Mouse (Mus musculus): ENCODE data around the gene Postn. TPM values are rescaled to one million over a fixed set of nuclear protein-coding genes. Genes with fewer than 3 reads are reported as not detected.

Postn gene
- polyA plus RNA-seq, 1 experiment from 2014 or later: 15.0 TPM

- Histone ChIP-seq H3K36me3 (ENCODE audit: control insufficient read depth, insufficient read depth, low read length) (no peaks in the 10 kb centered on the region), H3K9me3 (replicated peaks; ENCODE audit: control insufficient read depth, low read length) (no peaks in the 10 kb centered on the region), H3K27ac (ENCODE audit: low read depth, low read length) (no peak overlapping the region), H3K4me1 (ENCODE audit: control insufficient read depth, insufficient read depth, low read length) (no peaks in the 10 kb centered on the region), H3K4me3 (ENCODE audit: low read depth, low read length) (no peak overlapping the region), H3K27me3 (replicated peaks; ENCODE audit: control insufficient read depth, insufficient read depth, low read length) (no peaks in the 10 kb centered on the region), H3K4me2 (ENCODE audit: low read length) (no peak overlapping the region), H3K9ac (ENCODE audit: low read length) (no peak overlapping the region)
- WGBS: 88% methylated on average over 3 of the region's 3 CpGs
- ATAC-seq (no peak), DNase-seq (ENCODE audit: low spot score) (no peak)
Measured at GRCm38 (mm10) chr3:54411052-54411451, 50.1 kb downstream of the Postn start.

GRCm38 (mm10) chr3:54412885-54413583 is 52.1 kb downstream of the Postn start:
- H3K27me3 ChIP-seq (replicated peaks; ENCODE audit: control insufficient read depth, insufficient read depth, low read length): no peaks in the 10 kb centered on the region
- no peaks in the 10 kb centered on the region for H3K36me3 ChIP-seq (ENCODE audit: control insufficient read depth, insufficient read depth, low read length)
- H3K9ac ChIP-seq (ENCODE audit: low read length): no peak overlapping the region
- no peak overlapping the region for H3K27ac ChIP-seq (ENCODE audit: low read depth, low read length)
- no peak overlapping the region for H3K4me3 ChIP-seq (ENCODE audit: low read depth, low read length)
- no peak for DNase-seq (ENCODE audit: low spot score)
- H3K4me2 ChIP-seq (ENCODE audit: low read length): no peak overlapping the region
- WGBS: 93% methylated on average over 7 of the region's 7 CpGs
- no peaks in the 10 kb centered on the region for H3K9me3 ChIP-seq (replicated peaks; ENCODE audit: control insufficient read depth, low read length)
- H3K4me1 ChIP-seq (ENCODE audit: control insufficient read depth, insufficient read depth, low read length): no peaks in the 10 kb centered on the region
- no peak for ATAC-seq

GRCm38 (mm10) chr3:54413584-54413897 is 52.6 kb downstream of the Postn start:
- H3K9me3 ChIP-seq (replicated peaks; ENCODE audit: control insufficient read depth, low read length): no peaks in the 10 kb centered on the region
- DNase-seq (ENCODE audit: low spot score): no peak
- H3K36me3 ChIP-seq (ENCODE audit: control insufficient read depth, insufficient read depth, low read length): no peaks in the 10 kb centered on the region
- no peaks in the 10 kb centered on the region for H3K27me3 ChIP-seq (replicated peaks; ENCODE audit: control insufficient read depth, insufficient read depth, low read length)
- H3K4me3 ChIP-seq (ENCODE audit: low read depth, low read length): no peak overlapping the region
- ATAC-seq: no peak
- no peak overlapping the region for H3K27ac ChIP-seq (ENCODE audit: low read depth, low read length)
- H3K4me2 ChIP-seq (ENCODE audit: low read length): no peak overlapping the region
- no peaks in the 10 kb centered on the region for H3K4me1 ChIP-seq (ENCODE audit: control insufficient read depth, insufficient read depth, low read length)
- no peak overlapping the region for H3K9ac ChIP-seq (ENCODE audit: low read length)
- 91% methylated on average over 1 of the region's 1 CpGs for WGBS

- 62% methylated on average over 1 of the region's 1 CpGs for WGBS
- no peak for DNase-seq (ENCODE audit: low spot score)
- Histone ChIP-seq H3K9me3 (replicated peaks; ENCODE audit: control insufficient read depth, low read length) (no peaks in the 10 kb centered on the region), H3K36me3 (ENCODE audit: control insufficient read depth, insufficient read depth, low read length) (no peaks in the 10 kb centered on the region), H3K4me3 (ENCODE audit: low read depth, low read length) (no peak overlapping the region), H3K27me3 (replicated peaks; ENCODE audit: control insufficient read depth, insufficient read depth, low read length) (no peaks in the 10 kb centered on the region), H3K4me2 (ENCODE audit: low read length) (no peak overlapping the region), H3K27ac (ENCODE audit: low read depth, low read length) (no peak overlapping the region), H3K4me1 (ENCODE audit: control insufficient read depth, insufficient read depth, low read length) (no peaks in the 10 kb centered on the region), H3K9ac (ENCODE audit: low read length) (no peak overlapping the region)
- no peak for ATAC-seq
Measured at GRCm38 (mm10) chr3:54414386-54414785, 53.5 kb downstream of the Postn start.

- Histone ChIP-seq H3K4me2 (ENCODE audit: low read length) (no peak overlapping the region), H3K27ac (ENCODE audit: low read depth, low read length) (no peak overlapping the region), H3K4me1 (ENCODE audit: control insufficient read depth, insufficient read depth, low read length) (no peaks in the 10 kb centered on the region), H3K27me3 (replicated peaks; ENCODE audit: control insufficient read depth, insufficient read depth, low read length) (no peaks in the 10 kb centered on the region), H3K9ac (ENCODE audit: low read length) (no peak overlapping the region), H3K36me3 (ENCODE audit: control insufficient read depth, insufficient read depth, low read length) (no peaks in the 10 kb centered on the region), H3K9me3 (replicated peaks; ENCODE audit: control insufficient read depth, low read length) (no peaks in the 10 kb centered on the region), H3K4me3 (ENCODE audit: low read depth, low read length) (no peak overlapping the region)
- ATAC-seq (no peak), DNase-seq (ENCODE audit: low spot score) (peak; percentile 10)
- WGBS: 63% methylated on average over 6 of the region's 6 CpGs
Measured at GRCm38 (mm10) chr3:54417833-54418386, 57.0 kb downstream of the Postn start.

- no peak for DNase-seq (ENCODE audit: low spot score)
- Histone ChIP-seq H3K27ac (ENCODE audit: low read depth, low read length) (no peak overlapping the region), H3K4me2 (ENCODE audit: low read length) (no peak overlapping the region), H3K9me3 (replicated peaks; ENCODE audit: control insufficient read depth, low read length) (no peaks in the 10 kb centered on the region), H3K4me3 (ENCODE audit: low read depth, low read length) (no peak overlapping the region), H3K36me3 (ENCODE audit: control insufficient read depth, insufficient read depth, low read length) (no peaks in the 10 kb centered on the region), H3K4me1 (ENCODE audit: control insufficient read depth, insufficient read depth, low read length) (no peaks in the 10 kb centered on the region), H3K9ac (ENCODE audit: low read length) (no peak overlapping the region), H3K27me3 (replicated peaks; ENCODE audit: control insufficient read depth, insufficient read depth, low read length) (no peaks in the 10 kb centered on the region)
- WGBS: 85% methylated on average over 10 of the region's 10 CpGs
- ATAC-seq: no peak
Measured at GRCm38 (mm10) chr3:54420189-54420928, 59.5 kb downstream of the Postn start.

- Histone ChIP-seq H3K36me3 (ENCODE audit: control insufficient read depth, insufficient read depth, low read length) (no peaks in the 10 kb centered on the region), H3K4me1 (ENCODE audit: control insufficient read depth, insufficient read depth, low read length) (no peaks in the 10 kb centered on the region), H3K9me3 (replicated peaks; ENCODE audit: control insufficient read depth, low read length) (no peaks in the 10 kb centered on the region), H3K27ac (ENCODE audit: low read depth, low read length) (no peak overlapping the region), H3K27me3 (replicated peaks; ENCODE audit: control insufficient read depth, insufficient read depth, low read length) (no peaks in the 10 kb centered on the region), H3K9ac (ENCODE audit: low read length) (no peak overlapping the region), H3K4me3 (ENCODE audit: low read depth, low read length) (no peak overlapping the region), H3K4me2 (ENCODE audit: low read length) (no peak overlapping the region)
- DNase-seq (ENCODE audit: low spot score): no peak
- no peak for ATAC-seq
- WGBS: 90% methylated on average over 6 of the region's 6 CpGs
Measured at GRCm38 (mm10) chr3:54420983-54421382, 60.1 kb downstream of the Postn start.

- H3K9me3 ChIP-seq (replicated peaks; ENCODE audit: control insufficient read depth, low read length): no peaks in the 10 kb centered on the region
- H3K9ac ChIP-seq (ENCODE audit: low read length): no peak overlapping the region
- H3K27ac ChIP-seq (ENCODE audit: low read depth, low read length): no peak overlapping the region
- DNase-seq (ENCODE audit: low spot score): no peak
- no peak for ATAC-seq
- no peaks in the 10 kb centered on the region for H3K4me1 ChIP-seq (ENCODE audit: control insufficient read depth, insufficient read depth, low read length)
- H3K27me3 ChIP-seq (replicated peaks; ENCODE audit: control insufficient read depth, insufficient read depth, low read length): no peaks in the 10 kb centered on the region
- H3K36me3 ChIP-seq (ENCODE audit: control insufficient read depth, insufficient read depth, low read length): no peaks in the 10 kb centered on the region
- H3K4me3 ChIP-seq (ENCODE audit: low read depth, low read length): no peak overlapping the region
- H3K4me2 ChIP-seq (ENCODE audit: low read length): no peak overlapping the region
- 87% methylated on average over 2 of the region's 2 CpGs for WGBS
Measured at GRCm38 (mm10) chr3:54421666-54422065, 60.8 kb downstream of the Postn start.

GRCm38 (mm10) chr3:54424146-54424545 is 63.2 kb downstream of the Postn start:
- Histone ChIP-seq H3K27ac (ENCODE audit: low read depth, low read length) (no peak overlapping the region), H3K9me3 (replicated peaks; ENCODE audit: control insufficient read depth, low read length) (no peaks in the 10 kb centered on the region), H3K4me1 (ENCODE audit: control insufficient read depth, insufficient read depth, low read length) (no peaks in the 10 kb centered on the region), H3K4me2 (ENCODE audit: low read length) (no peak overlapping the region), H3K36me3 (ENCODE audit: control insufficient read depth, insufficient read depth, low read length) (no peaks in the 10 kb centered on the region), H3K9ac (ENCODE audit: low read length) (no peak overlapping the region), H3K27me3 (replicated peaks; ENCODE audit: control insufficient read depth, insufficient read depth, low read length) (no peaks in the 10 kb centered on the region), H3K4me3 (ENCODE audit: low read depth, low read length) (no peak overlapping the region)
- ATAC-seq: no peak
- no peak for DNase-seq (ENCODE audit: low spot score)
- 86% methylated on average over 4 of the region's 4 CpGs for WGBS

Data from forebrain, embryonic 14.5 days (tissue).